Mouse (Mus musculus) MEL (cell line): ENCODE results near the gene Nploc4. TPM values are rescaled to one million over a fixed set of nuclear protein-coding genes. Genes with fewer than 3 reads are reported as not detected.
A peak's percentile ranks its signal among the peaks of the same experiment; 100 is the strongest.

Experiments used
- DNase-seq: peaks from one replicate; pipeline ENCODE4 v3.0.0; 2011; ENCODE audit warnings: low read depth, low spot score
- H3K27ac ChIP-seq: 2 replicates; pipeline ENCODE4 v1.5.1; 2012; ENCODE audit warnings: low read depth, mild to moderate bottlenecking, control low read depth, low read length, moderate library complexity; ENCODE audit not compliant: control insufficient read depth
- H3K27me3 ChIP-seq, 2 experiments: fragments of 150-350 bp in 1 of 2; sonication (generic) in 1 of 2; 2 replicates each; pipeline ENCODE4 v1.6.1; 2012; ENCODE audit warnings: low read length in 2 of 2, mild to moderate bottlenecking in 2 of 2, improper control_type of control experiment in 1 of 2, moderate library complexity in 1 of 2; ENCODE audit not compliant: insufficient read depth in 2 of 2, control insufficient read depth in 1 of 2
- H3K36me3 ChIP-seq, 2 experiments: 2 replicates each; pipeline ENCODE4 v1.6.1; 2012 to 2014; ENCODE audit warnings: low read length in 2 of 2, improper control_type of control experiment in 1 of 2, inconsistent platforms in 1 of 2, mild to moderate bottlenecking in 1 of 2; ENCODE audit not compliant: insufficient read depth in 2 of 2, control insufficient read depth in 1 of 2
- H3K4me1 ChIP-seq, 2 experiments: fragments of 150-350 bp in 1 of 2; sonication (generic) in 1 of 2; 2 replicates each; pipeline ENCODE4 v1.6.1; 2012; ENCODE audit warnings: low read length in 2 of 2, improper control_type of control experiment in 1 of 2, mild to moderate bottlenecking in 1 of 2; ENCODE audit not compliant: insufficient read depth in 2 of 2, control insufficient read depth in 1 of 2
- H3K4me3 ChIP-seq, 2 experiments: fragments of 150-350 bp in 1 of 2; sonication (generic) in 1 of 2; 2 replicates each; pipeline ENCODE4 v1.5.1; 2012; ENCODE audit warnings: low read depth in 2 of 2, low read length in 2 of 2, mild to moderate bottlenecking in 2 of 2, moderate library complexity in 2 of 2, control low read depth in 1 of 2, improper control_type of control experiment in 1 of 2; ENCODE audit not compliant: control insufficient read depth in 1 of 2, insufficient read depth in 1 of 2
- H3K79me2 ChIP-seq: 2 replicates; pipeline ENCODE4 v1.6.1; 2012; ENCODE audit warnings: mild to moderate bottlenecking, low read length, moderate library complexity; ENCODE audit not compliant: control insufficient read depth, poor library complexity, insufficient read depth
- H3K9ac ChIP-seq: 2 replicates; pipeline ENCODE4 v1.6.1; 2012; ENCODE audit warnings: low read depth, mild to moderate bottlenecking, control low read depth, low read length, moderate library complexity; ENCODE audit not compliant: control insufficient read depth, poor library complexity, severe bottlenecking
- H3K9me3 ChIP-seq: fragments of 150-350 bp; sonication (generic); replicated peaks from 2 replicates; pipeline ENCODE4 v1.6.1; 2012; ENCODE audit warnings: mild to moderate bottlenecking, low read length, improper control_type of control experiment, moderate library complexity; ENCODE audit not compliant: insufficient read depth
- CHD2 ChIP-seq: IDR thresholded peaks from 2 replicates; pipeline ENCODE4 v1.6.1; 2011; ENCODE audit warnings: low read length, improper control_type of control experiment
- CTCF ChIP-seq, 3 experiments: IDR thresholded peaks in 2 of 3; conservative IDR thresholded peaks in 1 of 3; 2 replicates each; pipeline ENCODE4 v1.5.1; 2011 to 2012; ENCODE audit warnings: low read length in 3 of 3, low read depth in 2 of 3, mild to moderate bottlenecking in 2 of 3, improper control_type of control experiment in 1 of 3, inconsistent platforms in 1 of 3, mixed read lengths in 1 of 3, moderate library complexity in 1 of 3; ENCODE audit not compliant: control insufficient read depth in 1 of 3, insufficient read depth in 1 of 3, poor library complexity in 1 of 3, severe bottlenecking in 1 of 3
- EP300 ChIP-seq, 2 experiments: IDR thresholded peaks; 2 replicates each; pipeline ENCODE4 v1.6.1; 2011; ENCODE audit warnings: improper control_type of control experiment in 2 of 2, low read length in 2 of 2, low read depth in 1 of 2, mild to moderate bottlenecking in 1 of 2
- MEF2A ChIP-seq: IDR thresholded peaks from 2 replicates; pipeline ENCODE4 v1.6.1; 2014; ENCODE audit warnings: low read depth, mild to moderate bottlenecking, inconsistent platforms, low read length, improper control_type of control experiment; ENCODE audit not compliant: poor library complexity, insufficient replicate concordance, severe bottlenecking; ENCODE audit errors: extremely low read depth
- MYC ChIP-seq: IDR thresholded peaks from 2 replicates; pipeline ENCODE4 v1.6.1; 2011; ENCODE audit warnings: low read depth, mild to moderate bottlenecking, low read length, improper control_type of control experiment, moderate library complexity
- POLR2A ChIP-seq, 2 experiments: IDR thresholded peaks; 2 replicates each; pipeline ENCODE4 v1.6.1; 2011 to 2012; ENCODE audit warnings: low read length in 2 of 2, mild to moderate bottlenecking in 2 of 2, control low read depth in 1 of 2, improper control_type of control experiment in 1 of 2, low read depth in 1 of 2, moderate library complexity in 1 of 2; ENCODE audit not compliant: control insufficient read depth in 1 of 2, insufficient read depth in 1 of 2, poor library complexity in 1 of 2
- POLR2AphosphoS2 ChIP-seq: IDR thresholded peaks from 2 replicates; pipeline ENCODE4 v1.6.1; 2011; ENCODE audit warnings: low read length, improper control_type of control experiment
- RAD21 ChIP-seq: IDR thresholded peaks from 2 replicates; pipeline ENCODE4 v1.6.1; 2011; ENCODE audit warnings: mild to moderate bottlenecking, low read depth, low read length, improper control_type of control experiment
- SMC3 ChIP-seq: IDR thresholded peaks from 2 replicates; pipeline ENCODE4 v1.6.1; 2011; ENCODE audit warnings: low read depth, low read length, improper control_type of control experiment
- TCF12 ChIP-seq: IDR thresholded peaks from 2 replicates; pipeline ENCODE4 v1.6.1; 2014; ENCODE audit warnings: low read depth, mild to moderate bottlenecking, inconsistent platforms, low read length, improper control_type of control experiment, moderate library complexity
- ZC3H11A ChIP-seq: IDR thresholded peaks from 2 replicates; pipeline ENCODE4 v1.6.1; 2012; ENCODE audit warnings: low read depth, mild to moderate bottlenecking, inconsistent platforms, low read length, improper control_type of control experiment
- polyA plus RNA-seq, 2 experiments: library from polyadenylated mRNA; stranded (reverse) in 1 of 2; unstranded in 1 of 2; fragments of >175 nt in 1 of 2; fragments of >200 nt in 1 of 2; gene quantifications; 2 replicates each; pipeline versions ENCODE4 v1.2.1 to v1.2.4; 2012; ENCODE audit warnings: low replicate concordance in 2 of 2, low read depth in 1 of 2; ENCODE audit not compliant: insufficient read length in 2 of 2, insufficient read depth in 1 of 2, missing spikeins in 1 of 2
- total RNA-seq: library from RNA; depleted of rRNA; stranded (reverse); fragments of 300-350 nt; gene quantifications from 2 replicates; pipeline ENCODE4 v1.2.3, GENCODE M21; 2012

The Nploc4 gene
- total and polyA plus RNA-seq, 3 experiments: 77.4 to 352 (median 117) TPM

- H3K4me3 ChIP-seq: no peak overlapping the region
- H3K27ac ChIP-seq: no peak overlapping the region
- no peak overlapping the region for H3K9ac ChIP-seq
- DNase-seq: no peak
- peaks cover 0 to 65% of the 10 kb centered on the region in 2 experiments; a peak in 2 of 4 replicates for H3K36me3 ChIP-seq
- no peak for TF ChIP-seq MEF2A
- no peak for TF ChIP-seq MYC
- TF ChIP-seq POLR2AphosphoS2: peak; percentile 19; the same call in 1 of the 2 replicates
- no peaks in the 10 kb centered on the region for H3K4me1 ChIP-seq
- H3K79me2 ChIP-seq: peaks cover 11% of the 10 kb centered on the region
- no peaks in the 10 kb centered on the region for H3K9me3 ChIP-seq
- no peaks in the 10 kb centered on the region for H3K27me3 ChIP-seq
Measured at GRCm38 (mm10) chr11:120426727-120427126, 10.8 kb downstream of the Nploc4 start.

DNA sequence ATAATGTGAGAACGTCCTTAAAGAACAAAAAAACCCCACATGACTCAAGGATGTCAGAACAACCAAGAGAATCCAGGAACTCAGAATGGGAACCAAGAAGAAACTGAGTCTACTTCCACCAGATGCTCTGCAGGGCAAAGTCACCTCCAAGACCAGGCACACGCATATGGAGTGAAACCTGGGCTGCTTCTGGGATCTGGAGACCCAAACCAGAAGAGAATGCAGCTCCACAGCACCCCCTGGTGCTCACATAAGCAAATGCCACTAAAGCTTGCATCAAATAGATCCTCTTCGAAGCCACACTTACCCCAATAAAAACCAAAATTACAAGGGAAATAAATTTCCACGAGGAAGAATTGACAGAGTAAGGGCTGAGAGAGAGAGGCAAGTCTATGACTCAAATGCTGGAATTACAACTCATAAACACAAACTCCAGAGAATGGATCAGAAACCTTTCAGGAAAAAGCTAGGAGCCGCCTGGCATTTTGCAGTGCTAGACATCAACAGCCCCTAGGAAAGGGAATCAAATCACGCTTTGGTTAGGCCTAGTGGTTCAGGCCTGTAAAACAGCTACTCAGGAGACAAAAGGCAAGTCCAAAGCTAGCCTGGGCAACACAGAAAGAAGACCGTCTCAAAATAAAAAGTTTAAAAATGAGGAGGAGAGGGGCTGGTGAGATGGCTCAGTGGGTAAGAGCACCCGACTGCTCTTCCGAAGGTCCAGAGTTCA, 13.8 kb downstream of the Nploc4 start:
- peak; percentile 82 for DNase-seq
- H3K4me3 ChIP-seq: no peak overlapping the region
- no peak overlapping the region for H3K27ac ChIP-seq
- TF ChIP-seq POLR2A (IDR thresholded peaks at IDR 0.05; ENCODE audit: control insufficient read depth in 1 of 2, insufficient read depth in 1 of 2, low read depth in 1 of 2, low read length in 2 of 2, poor library complexity in 1 of 2) (0 out of 4 replicates have a peak, but pooled peaks of 1 of the 2 experiments have one; percentile 11), SMC3 (peak; percentile 54), RAD21 (peak; percentile 57), ZC3H11A (peak; percentile 33; the same call in 1 of the 2 replicates), EP300 (IDR thresholded peaks at IDR 0.05; ENCODE audit: low read depth in 1 of 2, low read length in 2 of 2) (no peak), TCF12 (no peak), CTCF (IDR thresholded peaks at IDR 0.05 in 2 of 3, conservative IDR thresholded peaks at IDR 0.05 in 1 of 3; ENCODE audit: control insufficient read depth in 1 of 3, insufficient read depth in 1 of 3, low read depth in 2 of 3, low read length in 3 of 3, poor library complexity in 1 of 3, severe bottlenecking in 1 of 3) (peak; percentile 79 to 93 (median 82))
- H3K9me3 ChIP-seq: no peaks in the 10 kb centered on the region
- H3K79me2 ChIP-seq: peaks cover 9% of the 10 kb centered on the region; the same call in 1 of the 2 replicates
- H3K4me1 ChIP-seq: no peaks in the 10 kb centered on the region
- H3K9ac ChIP-seq: no peak overlapping the region
- no peaks in the 10 kb centered on the region for H3K27me3 ChIP-seq
- H3K36me3 ChIP-seq: peaks cover 0 to 68% of the 10 kb centered on the region in 2 experiments; a peak in 2 of 4 replicates

DNA sequence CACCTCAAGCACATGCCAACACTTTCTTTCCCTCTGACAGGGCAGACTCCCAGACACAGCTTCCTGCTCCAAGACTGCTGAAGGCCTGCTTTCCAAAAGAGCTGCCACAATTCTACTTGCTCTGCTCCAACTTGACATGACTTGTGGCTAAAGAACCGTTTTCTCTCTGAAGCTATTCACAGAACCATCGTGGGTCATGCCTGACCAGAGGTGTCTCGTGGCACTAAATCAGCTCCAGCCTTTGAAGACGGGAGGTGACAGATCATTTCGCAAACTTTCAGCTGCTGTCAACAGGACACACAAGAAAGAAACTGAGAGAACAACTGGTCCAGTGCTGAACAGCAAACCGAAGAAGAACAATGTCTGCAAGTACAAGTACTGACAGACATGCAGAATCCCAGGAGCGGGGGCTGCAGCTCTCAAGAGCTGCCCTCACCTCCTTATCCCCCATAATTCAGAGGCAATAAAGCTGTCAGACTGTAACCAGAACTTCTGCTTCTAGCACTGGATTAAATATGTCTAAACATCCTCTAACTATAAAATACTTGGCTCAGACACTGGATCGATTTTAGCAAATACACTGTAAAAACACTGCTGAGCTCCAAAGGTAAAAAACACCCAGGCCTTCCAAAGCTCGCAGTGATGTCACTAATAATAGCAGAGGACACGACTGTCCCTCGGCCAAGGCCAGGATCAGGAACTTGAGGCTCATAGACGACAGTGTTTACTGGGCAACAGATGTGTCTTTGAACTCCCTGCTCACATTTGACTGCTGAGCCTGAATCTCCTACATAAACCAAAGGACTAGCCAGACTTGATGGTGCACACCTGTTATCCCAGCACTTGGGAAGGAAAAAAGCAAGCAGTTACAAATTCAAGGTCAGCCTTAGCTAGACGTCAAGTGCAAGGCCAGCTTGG, 14.6 kb downstream of the Nploc4 start:
- DNase-seq: no peak
- Histone ChIP-seq H3K79me2 (peaks cover 6% of the 10 kb centered on the region; the same call in 1 of the 2 replicates), H3K27ac (no peak overlapping the region), H3K4me3 (no peak overlapping the region), H3K4me1 (no peaks in the 10 kb centered on the region), H3K9ac (no peak overlapping the region), H3K36me3 (peaks cover 0 to 67% of the 10 kb centered on the region in 2 experiments; a peak in 2 of 4 replicates)
- 0 out of 2 replicates have a peak, but pooled peaks have one; percentile 6 for TF ChIP-seq POLR2AphosphoS2
- no peak for TF ChIP-seq CHD2
- TF ChIP-seq, all 39 proteins: peak for 1
- Histone ChIP-seq H3K9me3 (no peaks in the 10 kb centered on the region), H3K27me3 (no peaks in the 10 kb centered on the region)
